Mouse (Mus musculus): Measurements from ENCODE around the gene Chaf1b. TPM values are rescaled to one million over a fixed set of nuclear protein-coding genes. Genes with fewer than 3 reads are reported as not detected.

Chaf1b gene
- polyA plus RNA-seq, 1 experiment from 2014 or later: 109 TPM

- Histone ChIP-seq H3K9me3 (no peaks in the 10 kb centered on the region), H3K27me3 (ENCODE audit: insufficient read depth, poor library complexity, severe bottlenecking) (peaks cover 12% of the 10 kb centered on the region; the same call in 1 of the 2 replicates), H3K4me1 (replicated peaks) (0 out of 2 replicates have a peak, but pooled peaks cover 6% of the 10 kb centered on the region), H3K36me3 (no peaks in the 10 kb centered on the region), H3K27ac (no peak overlapping the region; the same call in 1 of the 2 replicates), H3K4me3 (peak overlapping the region; percentile 39)
- 40% methylated on average over 22 of the region's 22 CpGs for WGBS
- peak; percentile 85 for DNase-seq (ENCODE audit: low spot score)
These were observed 34.3 kb downstream of the Chaf1b start for GRCm38 (mm10) chr16:93917712-93918678.

DNA sequence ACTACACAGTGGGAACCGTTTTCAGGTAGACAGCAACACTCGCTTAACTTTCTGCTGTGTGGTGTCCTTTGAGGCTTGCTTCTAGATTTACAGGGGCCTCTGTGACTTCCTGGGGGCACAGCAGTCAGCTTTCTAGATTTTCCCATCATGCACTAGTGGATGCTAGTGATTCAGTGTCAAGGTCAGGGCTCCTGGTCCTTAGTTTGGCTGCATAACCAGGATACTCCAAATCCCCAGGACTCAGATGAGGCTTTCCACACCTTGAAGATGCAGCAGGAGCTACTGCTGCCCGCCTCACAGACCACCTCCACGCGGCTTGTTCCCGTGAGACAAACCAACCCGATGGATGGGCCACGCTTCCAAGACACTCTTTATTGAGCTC lies 35.0 kb downstream of the Chaf1b start:
- Histone ChIP-seq H3K27ac (no peak overlapping the region; the same call in 1 of the 2 replicates), H3K4me1 (replicated peaks) (0 out of 2 replicates have a peak, but pooled peaks cover 6% of the 10 kb centered on the region), H3K9me3 (no peaks in the 10 kb centered on the region), H3K4me3 (peak overlapping the region; percentile 39), H3K27me3 (ENCODE audit: insufficient read depth, poor library complexity, severe bottlenecking) (peaks cover 12% of the 10 kb centered on the region; the same call in 1 of the 2 replicates), H3K36me3 (no peaks in the 10 kb centered on the region)
- DNase-seq (ENCODE audit: low spot score): no peak
- WGBS: 66% methylated on average over 8 of the region's 8 CpGs

GRCm38 (mm10) chr16:93919189-93919588 lies 35.5 kb downstream of the Chaf1b start:
- H3K27ac ChIP-seq: no peak overlapping the region
- peaks cover 12% of the 10 kb centered on the region; the same call in 1 of the 2 replicates for H3K27me3 ChIP-seq (ENCODE audit: insufficient read depth, poor library complexity, severe bottlenecking)
- WGBS: 70% methylated on average over 20 of the region's 20 CpGs

DNA sequence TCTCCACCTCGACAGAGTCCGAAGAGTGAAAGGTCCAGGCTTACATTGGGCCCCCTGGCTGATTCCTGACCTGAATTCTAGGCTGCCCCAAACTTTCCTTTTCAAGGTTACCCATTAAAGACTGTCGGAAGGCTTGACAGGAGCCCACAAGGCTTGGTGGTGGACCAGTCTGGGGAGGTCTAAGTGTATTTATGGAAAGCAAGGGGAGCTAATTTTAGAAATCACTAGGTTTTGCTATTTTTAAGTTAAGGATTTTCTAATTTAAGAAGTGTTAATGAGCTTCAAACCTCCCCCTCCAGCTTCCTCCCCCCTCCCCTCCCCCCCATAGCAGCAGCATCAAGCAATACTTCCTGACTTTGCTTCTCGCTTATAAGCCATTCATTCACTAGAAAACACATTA lies 37.0 kb downstream of the Chaf1b start:
- no peaks in the 10 kb centered on the region for H3K36me3 ChIP-seq
- 71% methylated on average over 4 of the region's 4 CpGs for WGBS
- H3K27ac ChIP-seq: no peak overlapping the region
- peaks cover 12% of the 10 kb centered on the region; the same call in 1 of the 2 replicates for H3K27me3 ChIP-seq (ENCODE audit: insufficient read depth, poor library complexity, severe bottlenecking)
- 0 out of 2 replicates have a peak, but pooled peaks cover 6% of the 10 kb centered on the region for H3K4me1 ChIP-seq (replicated peaks)
- DNase-seq (ENCODE audit: low spot score): no peak
- H3K4me3 ChIP-seq: no peak overlapping the region
- no peaks in the 10 kb centered on the region for H3K9me3 ChIP-seq

More at GRCm38 (mm10) chr16:93919189-93919588, 35.5 kb downstream of the Chaf1b start:
- H3K4me3 ChIP-seq: no peak overlapping the region
- DNase-seq (ENCODE audit: low spot score): no peak
- no peaks in the 10 kb centered on the region for H3K36me3 ChIP-seq
- no peaks in the 10 kb centered on the region for H3K9me3 ChIP-seq
- H3K4me1 ChIP-seq (replicated peaks): 0 out of 2 replicates have a peak, but pooled peaks cover 6% of the 10 kb centered on the region

DNA sequence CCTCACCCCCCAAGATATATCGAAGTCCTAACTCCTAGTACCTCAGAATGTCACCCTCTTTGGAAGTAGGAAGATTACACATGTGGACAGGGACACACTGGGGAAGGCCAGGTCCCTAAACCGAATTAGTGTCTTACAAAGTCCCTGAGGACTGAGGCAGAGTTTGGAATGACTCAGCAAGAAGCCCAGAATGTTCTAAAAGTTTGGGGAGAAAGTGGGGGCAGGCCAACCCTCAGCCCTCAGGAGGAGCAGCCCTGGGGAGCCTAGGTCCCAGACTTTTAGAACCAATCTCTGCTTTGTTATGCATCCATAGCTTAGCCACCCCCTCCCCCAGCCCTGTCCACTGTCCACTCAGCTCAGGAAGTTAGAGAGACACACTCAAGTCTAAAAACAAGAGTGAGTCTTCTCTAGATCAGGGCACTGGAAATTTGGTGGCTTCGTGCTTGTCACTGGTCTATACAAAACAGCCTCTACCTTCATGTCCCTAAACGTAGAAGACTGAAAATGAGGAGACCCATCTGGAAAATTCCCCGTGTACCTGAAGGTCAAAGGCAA lies 39.2 kb downstream of the Chaf1b start:
- no peak overlapping the region for H3K4me3 ChIP-seq
- H3K9me3 ChIP-seq: no peaks in the 10 kb centered on the region
- no peak for DNase-seq (ENCODE audit: low spot score)
- peaks cover 12% of the 10 kb centered on the region; the same call in 1 of the 2 replicates for H3K27me3 ChIP-seq (ENCODE audit: insufficient read depth, poor library complexity, severe bottlenecking)
- H3K36me3 ChIP-seq: no peaks in the 10 kb centered on the region
- H3K4me1 ChIP-seq (replicated peaks): 0 out of 2 replicates have a peak, but pooled peaks cover 6% of the 10 kb centered on the region
- no peak overlapping the region for H3K27ac ChIP-seq
- WGBS: 84% methylated on average over 5 of the region's 5 CpGs

DNA sequence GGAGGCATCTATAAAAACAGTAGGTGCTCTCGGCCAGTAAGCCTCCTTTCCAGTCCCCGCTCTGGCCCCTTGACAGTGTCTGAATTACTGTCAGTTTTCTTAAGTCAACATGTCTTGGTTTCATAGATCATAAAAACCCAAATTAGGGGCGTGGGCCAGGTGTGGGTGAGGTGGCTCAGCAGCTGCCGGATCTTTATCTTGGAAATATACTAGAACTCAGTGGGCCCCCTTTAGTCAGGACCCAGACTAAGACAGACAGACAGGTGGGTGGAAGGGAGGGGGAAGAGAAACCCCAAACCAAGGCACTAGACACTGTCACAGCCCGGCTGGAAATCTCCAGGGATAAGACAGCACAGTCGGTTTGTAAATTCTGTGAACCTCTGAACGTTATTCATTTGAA lies 40.1 kb downstream of the Chaf1b start:
- no peaks in the 10 kb centered on the region for H3K9me3 ChIP-seq
- H3K36me3 ChIP-seq: no peaks in the 10 kb centered on the region
- no peak overlapping the region for H3K27ac ChIP-seq
- 80% methylated on average over 7 of the region's 7 CpGs for WGBS
- H3K27me3 ChIP-seq (ENCODE audit: insufficient read depth, poor library complexity, severe bottlenecking): peaks cover 12% of the 10 kb centered on the region; the same call in 1 of the 2 replicates
- H3K4me1 ChIP-seq (replicated peaks): no peaks in the 10 kb centered on the region
- H3K4me3 ChIP-seq: no peak overlapping the region
- DNase-seq (ENCODE audit: low spot score): no peak

DNA sequence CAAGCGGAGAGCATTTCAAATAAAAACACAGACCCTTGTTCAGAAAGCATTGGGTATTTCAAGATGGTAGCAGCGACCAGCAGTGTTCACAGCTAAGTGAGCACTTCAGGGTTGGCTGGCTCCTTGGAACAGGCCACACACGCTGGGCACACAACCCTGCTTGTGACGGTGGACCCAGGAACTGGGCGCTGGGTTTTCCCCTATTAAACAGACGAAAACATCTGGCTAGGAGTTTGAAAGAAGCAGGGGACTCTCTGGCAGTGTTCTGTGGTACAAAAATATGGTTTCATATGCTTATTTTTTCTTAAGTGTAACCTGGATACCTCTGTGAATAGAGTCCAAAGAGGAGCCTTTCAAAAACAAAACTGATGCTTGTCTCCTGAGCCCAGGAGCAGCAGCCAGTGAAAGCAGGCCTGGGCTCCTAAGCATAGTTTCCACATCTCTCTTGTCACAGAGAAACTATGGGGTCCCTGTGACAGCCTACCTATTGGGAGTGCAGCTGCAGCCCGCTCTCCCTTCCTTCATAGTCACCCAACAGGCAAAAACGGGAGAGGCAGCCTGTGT lies 42.1 kb downstream of the Chaf1b start:
- no peak overlapping the region for H3K27ac ChIP-seq
- no peaks in the 10 kb centered on the region for H3K27me3 ChIP-seq (ENCODE audit: insufficient read depth, poor library complexity, severe bottlenecking)
- H3K36me3 ChIP-seq: no peaks in the 10 kb centered on the region
- no peaks in the 10 kb centered on the region for H3K9me3 ChIP-seq
- no peaks in the 10 kb centered on the region for H3K4me1 ChIP-seq (replicated peaks)
- H3K4me3 ChIP-seq: no peak overlapping the region
- DNase-seq (ENCODE audit: low spot score): no peak
- 80% methylated on average over 8 of the region's 8 CpGs for WGBS

GRCm38 (mm10) chr16:93929370-93930032 lies 45.8 kb downstream of the Chaf1b start:
- peaks cover under 1% of the 10 kb centered on the region; the same call in 1 of the 2 replicates for H3K4me1 ChIP-seq (replicated peaks)
- H3K36me3 ChIP-seq: no peaks in the 10 kb centered on the region
- WGBS: 91% methylated on average over 17 of the region's 17 CpGs
- no peak overlapping the region for H3K27ac ChIP-seq
- H3K27me3 ChIP-seq (ENCODE audit: insufficient read depth, poor library complexity, severe bottlenecking): peaks cover 13% of the 10 kb centered on the region
- no peak overlapping the region for H3K4me3 ChIP-seq
- DNase-seq (ENCODE audit: low spot score): no peak
- no peaks in the 10 kb centered on the region for H3K9me3 ChIP-seq

DNA sequence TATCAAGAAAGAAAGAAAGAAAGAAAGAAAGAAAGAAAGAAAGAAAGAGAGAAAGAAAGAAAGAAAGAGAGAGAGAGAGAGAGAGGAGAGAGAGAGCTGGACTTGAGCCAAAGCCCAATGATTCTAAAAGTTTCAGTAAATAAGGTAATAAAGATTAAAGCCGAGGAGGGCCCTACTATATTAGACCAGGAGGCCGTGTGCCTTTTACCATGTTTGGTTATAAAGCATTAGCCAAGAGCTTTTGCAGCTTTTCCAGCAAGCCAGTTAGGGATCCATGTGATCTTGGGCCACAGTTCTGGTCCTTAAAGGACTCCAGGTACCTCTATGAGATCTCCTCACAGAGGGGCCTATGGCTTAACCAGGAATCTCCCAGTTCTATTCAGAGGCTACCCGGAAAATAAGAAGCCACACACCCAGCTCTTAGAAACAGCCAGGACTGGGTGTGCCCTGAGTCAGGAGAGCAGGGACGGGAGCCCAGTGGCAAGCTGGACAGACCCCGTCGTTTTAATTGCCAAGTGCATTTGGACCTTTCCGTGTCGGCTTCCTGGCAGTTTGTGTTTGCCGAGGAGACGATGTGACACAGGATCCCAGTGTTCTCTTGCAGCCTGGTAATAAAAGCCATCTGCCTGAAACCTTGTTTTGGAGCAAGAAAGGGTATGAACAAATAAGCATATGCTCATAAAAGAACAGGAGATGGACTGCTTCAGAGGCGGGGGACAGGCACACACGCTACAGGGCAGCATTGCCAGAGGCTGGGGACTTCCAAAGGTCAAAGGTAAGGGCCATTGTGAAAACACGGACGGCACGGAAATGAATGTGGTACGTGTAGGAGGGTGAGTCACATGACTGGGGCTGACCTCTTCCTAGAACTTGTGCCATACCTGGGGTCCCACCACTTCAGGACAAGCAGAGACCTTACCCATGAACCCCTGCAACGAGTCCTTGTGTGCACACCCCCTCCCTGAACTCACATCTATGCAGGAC lies 48.8 kb downstream of the Chaf1b start:
- WGBS: 64% methylated on average over 17 of the region's 17 CpGs
- Histone ChIP-seq H3K27me3 (ENCODE audit: insufficient read depth, poor library complexity, severe bottlenecking) (peaks cover 41% of the 10 kb centered on the region), H3K36me3 (no peaks in the 10 kb centered on the region), H3K9me3 (no peaks in the 10 kb centered on the region), H3K27ac (no peak overlapping the region), H3K4me1 (replicated peaks) (peaks cover 5% of the 10 kb centered on the region), H3K4me3 (no peak overlapping the region)
- no peak for DNase-seq (ENCODE audit: low spot score)

DNA sequence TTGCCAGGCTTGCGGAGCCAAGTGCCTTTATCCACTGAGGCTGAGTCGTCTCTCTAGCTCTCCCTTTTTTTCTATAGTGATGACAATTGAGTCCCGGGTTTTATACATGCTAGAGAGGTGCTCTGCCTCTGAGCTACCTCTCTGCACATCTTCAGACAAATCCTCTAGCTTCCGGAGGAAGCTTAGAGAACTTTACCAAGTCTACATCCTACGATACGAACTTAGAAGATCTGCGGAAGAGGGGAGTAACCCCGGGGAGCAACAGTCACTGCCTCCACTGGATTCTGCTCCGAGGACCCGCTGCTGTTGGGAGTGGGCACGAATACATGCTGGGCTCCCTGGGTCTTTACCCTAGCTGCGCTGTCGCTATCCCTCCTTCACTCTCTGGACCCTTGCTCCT lies 50.9 kb downstream of the Chaf1b start:
- no peak overlapping the region; the same call in 1 of the 2 replicates for H3K4me3 ChIP-seq
- DNase-seq (ENCODE audit: low spot score): no peak
- no peaks in the 10 kb centered on the region for H3K36me3 ChIP-seq
- H3K27ac ChIP-seq: no peak overlapping the region
- peaks cover 5% of the 10 kb centered on the region for H3K4me1 ChIP-seq (replicated peaks)
- peaks cover 47% of the 10 kb centered on the region for H3K27me3 ChIP-seq (ENCODE audit: insufficient read depth, poor library complexity, severe bottlenecking)
- H3K9me3 ChIP-seq: no peaks in the 10 kb centered on the region
- WGBS: 14% methylated on average over 13 of the region's 13 CpGs

- Histone ChIP-seq H3K9me3 (no peaks in the 10 kb centered on the region), H3K27ac (no peak overlapping the region), H3K27me3 (ENCODE audit: insufficient read depth, poor library complexity, severe bottlenecking) (peaks cover 47% of the 10 kb centered on the region), H3K4me3 (no peak overlapping the region; the same call in 1 of the 2 replicates), H3K4me1 (replicated peaks) (peaks cover 5% of the 10 kb centered on the region), H3K36me3 (no peaks in the 10 kb centered on the region)
- 26% methylated on average over 7 of the region's 7 CpGs for WGBS
- no peak for DNase-seq (ENCODE audit: low spot score)
These were observed 51.3 kb downstream of the Chaf1b start for GRCm38 (mm10) chr16:93935009-93935408.
